Mouse (Mus musculus) brain, embryonic 14.5 days (tissue): ENCODE data around the gene Ptrhd1.
A peak's percentile ranks its signal among the peaks of the same experiment; 100 is the strongest.

Source experiments
- CTCF ChIP-seq: fragments of 200-500 bp; IDR thresholded peaks from 2 replicates; pipeline ENCODE4 v1.5.1; 2012; ENCODE audit warnings: inconsistent platforms, mild to moderate bottlenecking, moderate library complexity, borderline replicate concordance; ENCODE audit not compliant: insufficient read depth, insufficient read length; ENCODE audit errors: extremely low read depth
- POLR2A ChIP-seq: fragments of 200-500 bp; IDR thresholded peaks from 2 replicates; pipeline ENCODE4 v1.6.1; 2012; ENCODE audit warnings: mild to moderate bottlenecking, inconsistent platforms, borderline replicate concordance; ENCODE audit not compliant: poor library complexity, insufficient read depth, insufficient read length, severe bottlenecking; ENCODE audit errors: extremely low read depth

DNA sequence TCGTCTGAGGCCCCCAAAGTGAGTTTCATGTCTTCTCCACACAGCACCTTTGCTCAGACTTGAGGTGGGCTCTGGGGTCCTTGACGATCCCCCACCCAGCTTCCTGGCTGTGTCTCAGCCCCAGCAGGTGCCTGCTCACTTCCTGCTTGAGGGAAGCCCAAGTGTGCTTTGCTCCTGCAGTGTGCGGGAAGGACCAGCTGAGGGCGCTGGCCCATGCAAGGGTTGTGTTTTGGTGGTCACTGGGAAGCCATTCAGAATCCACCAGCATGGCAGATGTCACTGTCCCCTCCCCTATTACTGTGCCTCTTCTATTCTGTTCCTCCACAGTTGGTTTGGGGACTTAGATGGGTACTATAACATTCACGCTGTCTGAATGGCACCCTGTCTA is 44.8 kb upstream of the Ptrhd1 start:
- TF ChIP-seq CTCF (peak; percentile 45; the same call in 1 of the 2 replicates), POLR2A (no peak)
